Mouse (Mus musculus) 3134 (cell line): ENCODE measurements around the gene Bphl.
A peak's percentile ranks its signal among the peaks of the same experiment; 100 is the strongest.
"Not testable (repeated sequence)": the region's sequence is repeated elsewhere in the genome, so short reads cannot be mapped to it uniquely, and the experiment has no call there.

ENCODE experiments used
- DNase-seq: peaks from one replicate; pipeline ENCODE4 v3.0.0-alpha.2; 2011; ENCODE audit warnings: low spot score; ENCODE audit not compliant: insufficient read length; ENCODE audit errors: extremely low read depth

Gene Bphl

DNA sequence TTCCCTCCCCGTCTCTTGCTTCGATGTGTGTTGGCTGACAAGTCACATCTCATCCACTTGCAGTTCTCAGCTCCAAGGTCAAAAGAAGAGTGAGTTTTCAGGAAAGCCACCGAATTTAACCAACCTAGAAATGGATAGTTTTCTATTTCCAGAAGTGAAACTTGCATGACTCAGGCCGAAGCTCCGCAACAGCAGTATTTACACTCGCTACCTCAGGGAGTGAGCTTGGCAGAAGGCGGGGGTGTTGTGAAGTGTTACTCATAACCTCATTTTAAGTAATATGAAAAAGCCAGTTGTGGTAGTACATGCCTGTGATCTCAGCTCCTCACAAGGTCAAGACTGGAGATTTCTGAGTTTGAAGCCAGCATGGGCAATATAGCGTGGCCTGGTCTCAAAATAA is 13.1 kb downstream of the Bphl start:
- DNase-seq, result no peak

DNA sequence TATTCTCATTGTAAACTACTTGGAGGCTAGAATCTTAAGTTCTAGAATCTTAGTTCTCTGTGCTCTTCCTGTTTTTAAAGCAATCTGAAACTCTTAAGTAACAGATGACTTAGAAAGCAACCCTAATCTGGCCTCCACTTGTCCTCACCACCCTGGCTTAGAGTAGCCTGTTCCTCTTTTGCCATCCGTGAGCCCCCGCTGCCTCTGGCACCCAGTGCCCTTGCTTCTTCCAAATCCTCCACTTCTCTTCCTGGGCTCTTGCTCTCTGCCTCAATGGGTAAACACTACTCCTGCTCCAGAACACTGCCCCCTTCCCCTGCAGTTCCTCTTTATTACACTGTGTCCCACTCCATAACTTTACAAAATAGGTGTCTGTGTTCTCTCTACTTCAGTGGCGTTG is 14.3 kb downstream of the Bphl start:
- DNase-seq, result no peak

GRCm38 (mm10) chr13:34053673-34054282 is 16.4 kb downstream of the Bphl start:
- no peak for DNase-seq

GRCm38 (mm10) chr13:34054391-34054790 is 17.0 kb downstream of the Bphl start:
- no peak for DNase-seq

DNA sequence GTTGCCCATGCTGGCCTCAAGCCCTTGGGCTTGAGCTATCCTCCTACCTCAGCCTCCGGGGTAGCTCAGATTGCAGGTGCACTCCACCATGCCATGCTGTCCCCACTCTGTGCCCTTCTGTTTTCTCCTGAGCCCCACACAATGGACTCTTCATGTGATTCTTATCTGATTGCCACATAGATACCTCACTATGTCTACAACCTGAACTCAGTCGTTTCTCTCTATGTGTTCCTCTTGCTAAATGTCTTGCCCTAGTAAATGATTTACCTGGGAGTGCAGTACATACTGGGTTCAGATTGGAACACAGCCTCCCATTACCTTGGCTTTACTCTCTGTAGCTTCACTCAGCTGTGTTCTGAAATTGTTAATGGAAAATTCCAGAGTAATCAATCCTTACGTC is 17.6 kb downstream of the Bphl start:
- no peak for DNase-seq

DNA sequence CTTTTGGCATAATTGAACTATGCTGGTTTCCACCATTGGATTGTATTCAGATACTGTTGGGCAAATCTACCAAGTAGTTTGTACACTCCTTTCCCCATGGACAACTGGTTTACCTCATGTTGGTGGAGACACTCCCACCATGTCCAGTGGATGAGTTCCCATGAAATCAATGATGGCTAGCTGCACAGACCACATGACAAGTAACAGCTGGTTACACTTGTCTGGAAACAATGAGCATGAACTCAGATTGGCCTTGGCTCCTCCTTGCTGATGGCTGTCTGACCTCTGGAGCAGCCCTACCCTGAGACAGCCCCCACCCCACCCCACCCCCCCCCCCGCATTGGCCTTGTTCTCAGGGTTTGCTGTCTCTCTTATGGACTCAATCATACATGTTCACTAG is 19.9 kb downstream of the Bphl start:
- no peak for DNase-seq

DNA sequence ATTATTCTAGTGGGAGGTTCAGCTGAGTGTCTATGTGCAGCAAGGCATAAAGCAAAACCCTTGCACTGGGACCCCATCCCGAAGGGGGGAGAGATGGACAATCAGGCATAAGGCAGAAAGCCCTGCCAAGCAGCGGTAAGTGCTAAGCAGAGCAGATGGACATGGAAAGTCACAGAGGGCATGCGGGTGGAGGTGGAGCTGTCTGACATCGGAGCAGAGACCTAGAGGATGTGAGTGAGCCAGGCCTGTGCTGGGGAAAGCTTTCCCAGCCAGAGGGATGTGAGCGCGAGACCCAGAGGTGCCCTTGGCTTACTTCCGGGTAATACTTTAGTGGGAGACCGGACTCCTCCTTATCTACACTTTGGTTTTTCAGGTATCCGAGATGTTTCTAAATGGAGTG is 22.7 kb downstream of the Bphl start:
- no peak for DNase-seq

DNA sequence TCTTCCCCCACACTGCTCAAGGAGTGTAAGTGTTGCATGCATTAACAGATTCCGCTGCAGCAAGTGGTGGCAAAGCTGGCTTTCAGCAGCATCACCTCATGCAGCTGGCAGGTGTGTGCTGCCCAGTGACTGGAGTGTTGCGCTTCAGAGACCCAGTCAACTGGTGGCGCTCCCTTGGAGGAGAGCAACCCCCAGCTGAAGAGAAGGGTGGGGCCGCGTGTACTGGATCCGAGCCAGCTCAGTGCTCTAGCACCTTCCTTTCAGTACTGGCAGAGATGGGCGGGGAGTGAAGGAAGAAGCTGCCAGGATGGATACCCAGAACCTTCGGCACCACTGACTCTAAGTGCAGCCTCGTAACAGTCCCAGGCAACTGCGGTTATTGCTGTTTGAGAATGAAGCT is 25.1 kb downstream of the Bphl start:
- DNase-seq, result no peak

DNA sequence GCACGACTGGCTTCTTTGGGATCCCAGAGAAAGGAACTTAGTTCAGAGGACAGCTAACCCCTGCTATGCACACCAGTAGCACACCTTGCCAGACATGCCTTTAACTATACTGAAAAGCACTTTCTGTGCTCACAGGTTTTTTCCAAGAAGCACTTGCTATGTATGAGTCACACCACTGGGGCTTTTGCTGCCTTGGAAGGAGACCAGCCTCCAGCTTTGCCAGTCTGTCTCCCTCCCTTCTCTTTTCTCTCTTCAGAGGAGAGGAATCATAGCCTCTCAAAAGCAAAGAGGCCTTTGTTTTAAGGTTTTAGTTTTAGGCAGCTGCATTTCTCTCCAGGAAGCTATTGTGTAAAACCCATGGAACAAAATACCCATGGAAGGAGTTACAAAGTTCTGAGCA is 29.0 kb downstream of the Bphl start:
- no peak for DNase-seq

DNA sequence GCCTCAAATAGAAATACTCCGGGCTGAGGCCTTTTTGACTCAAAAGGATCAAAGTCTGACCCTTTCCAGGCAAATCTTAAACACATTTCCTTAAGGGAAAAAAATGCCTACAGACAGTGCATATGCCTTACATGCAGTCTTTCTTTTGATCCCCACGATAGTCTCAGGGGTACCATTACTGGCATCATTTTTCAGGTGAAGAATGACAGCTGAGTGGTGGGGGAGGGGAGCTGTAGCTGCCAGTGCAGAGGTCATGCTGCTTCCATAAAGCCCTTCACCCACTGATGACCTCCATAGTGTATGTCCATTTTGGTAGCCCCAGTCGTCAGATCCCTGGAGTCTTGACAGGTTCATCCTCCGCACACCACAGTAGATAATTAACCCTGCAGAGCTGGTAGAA is 32.9 kb downstream of the Bphl start:
- no peak for DNase-seq

GRCm38 (mm10) chr13:34071836-34072235 is 34.4 kb downstream of the Bphl start:
- no peak for DNase-seq

- no peak for DNase-seq
Measured at GRCm38 (mm10) chr13:34072847-34073246, 35.5 kb downstream of the Bphl start.

- not testable (repeated sequence) for DNase-seq
Measured at GRCm38 (mm10) chr13:34074441-34074840, 37.0 kb downstream of the Bphl start.

- DNase-seq, result peak; percentile 47
Measured at GRCm38 (mm10) chr13:34075893-34076292, 38.5 kb downstream of the Bphl start.

DNA sequence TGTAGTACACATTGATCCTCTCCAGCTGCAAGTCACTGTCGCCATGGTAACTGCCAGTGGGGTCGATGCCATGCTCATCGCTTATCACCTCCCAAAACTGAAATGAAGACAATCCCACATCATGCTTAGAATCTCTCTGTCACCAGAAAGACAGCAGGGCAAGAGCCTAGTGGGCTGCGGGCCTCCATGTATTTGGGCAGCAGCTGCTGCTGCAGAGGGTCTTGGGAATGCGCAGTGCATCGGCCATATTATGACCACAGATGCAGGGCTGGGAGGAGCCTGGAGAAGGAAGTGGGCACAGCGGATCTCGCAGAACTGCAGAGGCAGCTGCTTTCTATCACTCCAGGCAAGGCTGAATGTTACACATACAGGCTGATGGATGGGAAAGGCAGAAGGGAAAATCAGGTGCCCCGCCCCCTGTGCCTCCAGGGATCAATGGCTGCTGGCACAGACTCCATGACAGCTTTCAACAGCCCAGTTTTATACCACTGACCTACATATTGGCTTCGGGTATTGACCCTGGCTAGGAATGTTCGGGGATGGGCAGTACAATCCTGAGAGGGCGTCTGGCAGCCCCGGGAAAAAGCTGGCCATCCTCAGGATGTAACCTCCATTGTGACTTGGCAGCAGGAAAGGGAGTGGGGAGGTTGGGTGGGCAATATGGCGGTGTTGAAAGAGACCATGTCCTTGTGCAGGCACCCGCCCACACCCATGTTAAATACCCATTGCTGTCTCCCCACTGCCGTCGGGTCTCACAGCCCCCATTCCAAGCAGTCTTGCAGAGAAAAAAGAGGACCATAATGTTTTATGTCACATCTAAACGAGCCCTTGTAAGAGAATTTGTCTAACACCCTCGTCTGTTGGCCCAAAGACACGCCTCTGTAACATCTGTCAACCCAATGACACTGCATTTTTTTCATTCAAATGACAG is 39.4 kb downstream of the Bphl start:
- no peak for DNase-seq

DNA sequence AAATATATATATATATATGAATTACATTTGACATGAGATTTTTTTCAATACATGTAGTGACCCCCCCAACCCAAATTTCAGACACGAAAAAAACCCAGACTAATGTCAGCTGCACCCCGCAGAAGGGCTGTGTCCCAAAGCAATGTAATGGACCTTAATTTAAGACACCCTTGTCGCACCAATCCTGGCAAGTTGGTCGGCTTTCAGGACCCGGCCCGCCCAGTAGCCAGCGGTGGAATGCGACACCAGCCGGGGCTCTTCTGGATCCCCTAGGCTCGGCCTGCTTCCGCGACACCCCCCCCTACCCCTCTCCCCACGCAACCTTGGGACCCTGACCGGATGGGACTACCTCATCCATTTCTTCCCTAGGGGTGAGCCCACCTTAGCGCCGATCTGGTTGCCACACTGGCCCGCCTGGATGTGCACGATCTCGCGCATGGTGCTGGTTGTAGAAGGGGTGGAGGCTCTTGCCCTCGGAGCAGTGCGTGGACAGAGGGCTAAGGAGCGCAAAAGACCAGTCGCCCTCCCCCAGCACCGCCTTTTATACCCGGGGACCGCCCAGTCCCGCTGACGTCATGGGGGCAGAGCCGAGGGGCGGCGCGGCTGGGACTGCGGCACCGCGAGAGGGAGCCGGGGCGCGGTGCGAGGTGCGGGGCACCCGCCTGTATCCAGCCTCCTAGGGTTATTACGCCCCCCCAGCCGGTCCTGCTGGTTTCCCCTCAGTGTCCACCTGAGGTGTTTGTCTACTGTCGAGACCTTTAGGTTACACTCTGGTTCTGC is 40.3 kb downstream of the Bphl start, which contains the start of gene Tubb2a:
Gene Tubb2a (minus strand): TSS at position 516 of the 780 bp plus-strand sequence.
- DNase-seq, result peak; percentile 90

DNA sequence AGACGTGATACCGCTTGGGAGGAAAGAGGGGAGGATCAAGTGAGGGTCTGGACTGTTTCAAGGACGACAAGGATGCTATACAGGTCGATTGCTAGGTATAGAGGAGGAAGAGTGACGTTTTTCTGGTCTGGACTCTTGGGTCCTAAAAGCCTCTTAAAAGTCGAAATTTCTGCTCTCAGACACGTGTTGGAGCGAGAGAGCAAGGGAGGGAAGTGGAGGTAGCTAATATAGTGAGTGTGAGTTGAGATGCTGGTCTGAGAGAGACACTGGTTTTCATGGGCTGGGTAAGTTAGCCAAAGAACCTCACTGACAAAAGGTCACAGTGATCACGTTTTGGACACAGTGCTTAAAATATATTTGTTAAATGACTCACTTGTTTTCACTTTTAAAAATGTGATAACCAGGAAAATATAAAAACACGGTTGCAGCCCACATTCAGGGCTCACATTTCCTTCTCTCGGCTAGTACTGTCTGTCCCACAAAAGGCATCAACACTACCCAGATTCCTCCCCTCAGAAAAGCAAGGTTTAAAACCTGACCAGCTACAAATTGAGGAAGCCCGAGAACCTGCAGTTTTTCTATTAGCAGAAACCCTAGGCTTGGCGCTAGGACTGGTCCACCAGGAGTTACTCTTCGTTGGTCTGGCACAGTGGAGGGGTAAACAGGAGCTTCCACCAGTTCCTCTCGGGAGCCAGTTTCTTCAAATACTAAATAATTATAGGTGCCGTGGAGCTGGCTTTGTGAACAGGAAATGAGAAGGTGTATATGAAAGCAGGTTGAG is 41.3 kb downstream of the Bphl start:
- no peak for DNase-seq

DNA sequence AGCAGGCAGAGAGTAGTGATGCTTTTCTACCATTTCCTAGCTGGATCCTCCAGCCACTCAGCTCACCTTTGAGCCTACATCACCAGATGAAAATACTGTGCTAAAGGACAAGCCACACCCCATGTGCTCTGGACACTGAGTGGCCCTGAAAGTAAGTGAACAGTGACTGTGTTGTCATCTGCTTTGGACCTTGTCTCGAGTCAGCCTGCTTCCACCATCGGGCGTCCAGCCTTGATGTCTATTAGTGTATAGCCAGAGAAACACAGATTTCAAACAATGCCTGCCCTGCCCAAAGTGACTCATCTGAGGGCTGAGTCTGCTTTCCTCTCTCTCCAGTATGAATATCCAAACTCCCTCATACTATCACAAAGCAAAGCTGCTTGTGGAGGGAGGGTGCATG is 42.4 kb downstream of the Bphl start:
- DNase-seq, result no peak

DNA sequence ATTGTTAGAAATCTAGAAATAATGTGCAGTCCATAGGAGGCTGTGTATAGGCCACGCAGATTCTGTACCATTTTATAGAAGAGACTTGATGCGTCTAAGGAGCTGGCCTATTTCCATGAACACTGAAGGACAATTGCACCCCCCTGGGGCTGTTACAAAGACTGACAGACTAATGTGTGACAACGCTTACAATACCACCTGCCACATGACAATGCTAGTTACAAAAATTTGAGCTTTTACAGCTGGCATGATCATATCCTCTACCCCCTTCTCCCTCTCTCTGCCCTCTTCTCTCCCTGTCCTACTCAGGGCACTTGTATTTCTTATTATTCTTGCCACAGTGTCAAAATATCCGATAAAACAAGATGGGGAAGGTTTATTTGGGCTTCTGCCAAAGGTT is 44.5 kb downstream of the Bphl start:
- no peak for DNase-seq

DNA sequence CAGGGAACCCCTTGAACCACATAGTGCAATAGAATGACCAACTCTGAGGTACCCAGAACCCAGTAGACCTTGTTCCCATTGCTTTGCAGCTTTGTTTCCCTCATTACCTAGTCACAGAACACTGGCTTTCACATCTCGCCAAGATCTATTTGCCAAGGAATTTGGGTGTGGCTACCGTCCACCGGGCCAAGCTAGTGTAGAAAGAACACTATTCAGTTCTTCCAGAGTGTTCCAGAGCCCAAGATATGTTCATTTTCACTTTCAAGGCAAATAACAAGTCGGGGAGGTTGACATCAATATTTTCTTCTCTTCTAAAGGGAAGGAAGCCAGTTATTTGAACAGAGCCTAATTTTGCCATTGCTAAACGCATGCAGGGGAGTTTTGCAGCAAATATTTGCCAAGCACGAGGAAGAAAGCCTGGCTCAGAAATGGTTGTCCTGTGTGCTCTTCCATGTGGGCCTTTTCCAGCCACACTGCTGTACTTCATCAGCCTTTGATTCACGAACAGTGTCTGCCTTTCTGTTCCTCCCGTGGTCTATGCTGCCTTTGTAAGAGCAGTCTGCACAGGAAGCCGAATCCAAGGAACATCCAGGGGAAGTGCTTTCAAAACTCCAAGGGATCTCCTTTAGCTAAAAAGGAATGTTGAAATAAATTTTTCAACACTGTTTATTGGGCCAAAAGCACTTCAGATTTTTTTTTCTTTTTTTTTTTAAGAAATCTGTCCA is 46.8 kb downstream of the Bphl start:
- DNase-seq, result peak; percentile 42
